Mouse (Mus musculus): ENCODE measurements around the gene Yap1. TPM values are rescaled to one million over a fixed set of nuclear protein-coding genes. Genes with fewer than 3 reads are reported as not detected.

The Yap1 gene
- total RNA-seq (2021), result 10 to 100 TPM; 14.2 to 17.3 TPM

GRCm38 (mm10) chr9:8004370-8004991 lies at the start of gene Yap1:
Gene Yap1 (minus strand): TSS chr9:8004596.
- DNase-seq (ENCODE audit: extremely low spot score in 1 of 2, low spot score in 1 of 2), result peak; percentile 66 to 72

GRCm38 (mm10) chr9:8043044-8043387 lies 38.6 kb upstream of the Yap1 start:
- DNase-seq (ENCODE audit: extremely low spot score in 1 of 2, low spot score in 1 of 2), result no peak

GRCm38 (mm10) chr9:8042338-8043043 lies 38.1 kb upstream of the Yap1 start, which contains the start of gene Cfap300:
Gene Cfap300 (minus strand): TSS chr9:8042823.
- peak; percentile 93 to 96 for DNase-seq (ENCODE audit: extremely low spot score in 1 of 2, low spot score in 1 of 2)

- DNase-seq (ENCODE audit: extremely low spot score in 1 of 2, low spot score in 1 of 2), result no peak
Observed at GRCm38 (mm10) chr9:8035546-8035945, 31.1 kb upstream of the Yap1 start.

GRCm38 (mm10) chr9:8035091-8035490 lies 30.7 kb upstream of the Yap1 start:
- DNase-seq (ENCODE audit: extremely low spot score in 1 of 2, low spot score in 1 of 2), result no peak

GRCm38 (mm10) chr9:8034143-8034542 lies 29.7 kb upstream of the Yap1 start:
- DNase-seq (ENCODE audit: extremely low spot score in 1 of 2, low spot score in 1 of 2), result no peak

GRCm38 (mm10) chr9:8032847-8033246 lies 28.5 kb upstream of the Yap1 start:
- no peak for DNase-seq (ENCODE audit: extremely low spot score in 1 of 2, low spot score in 1 of 2)

GRCm38 (mm10) chr9:8018609-8019008 lies 14.2 kb upstream of the Yap1 start:
- no peak for DNase-seq (ENCODE audit: extremely low spot score in 1 of 2, low spot score in 1 of 2)

GRCm38 (mm10) chr9:8017253-8017913 lies 13.0 kb upstream of the Yap1 start:
- peak in 1 of 2 experiments; percentile 27 for DNase-seq (ENCODE audit: extremely low spot score in 1 of 2, low spot score in 1 of 2)

- DNase-seq (ENCODE audit: extremely low spot score in 1 of 2, low spot score in 1 of 2), result peak; percentile 18 to 31
Observed at GRCm38 (mm10) chr9:8003301-8004271, 810 bp downstream of the Yap1 start.

GRCm38 (mm10) chr9:8002806-8003205 lies 1.6 kb downstream of the Yap1 start:
- DNase-seq (ENCODE audit: extremely low spot score in 1 of 2, low spot score in 1 of 2), result no peak

- no peak for DNase-seq (ENCODE audit: extremely low spot score in 1 of 2, low spot score in 1 of 2)
Observed at GRCm38 (mm10) chr9:8001352-8001751, 3.0 kb downstream of the Yap1 start.

- DNase-seq (ENCODE audit: extremely low spot score in 1 of 2, low spot score in 1 of 2), result no peak
Observed at GRCm38 (mm10) chr9:7994275-7994674, 10.1 kb downstream of the Yap1 start.

- no peak for DNase-seq (ENCODE audit: extremely low spot score in 1 of 2, low spot score in 1 of 2)
Observed at GRCm38 (mm10) chr9:7992651-7993050, 11.7 kb downstream of the Yap1 start.

GRCm38 (mm10) chr9:7990897-7991296 lies 13.5 kb downstream of the Yap1 start:
- DNase-seq (ENCODE audit: extremely low spot score in 1 of 2, low spot score in 1 of 2), result no peak

- no peak for DNase-seq (ENCODE audit: extremely low spot score in 1 of 2, low spot score in 1 of 2)
Observed at GRCm38 (mm10) chr9:7987119-7987518, 17.3 kb downstream of the Yap1 start.

GRCm38 (mm10) chr9:7984287-7984686 lies 20.1 kb downstream of the Yap1 start:
- no peak for DNase-seq (ENCODE audit: extremely low spot score in 1 of 2, low spot score in 1 of 2)

- no peak for DNase-seq (ENCODE audit: extremely low spot score in 1 of 2, low spot score in 1 of 2)
Observed at GRCm38 (mm10) chr9:7983665-7984064, 20.7 kb downstream of the Yap1 start.

- DNase-seq (ENCODE audit: extremely low spot score in 1 of 2, low spot score in 1 of 2), result no peak
Observed at GRCm38 (mm10) chr9:7980162-7980561, 24.2 kb downstream of the Yap1 start.

GRCm38 (mm10) chr9:7979153-7979916 lies 25.1 kb downstream of the Yap1 start:
- no peak for DNase-seq (ENCODE audit: extremely low spot score in 1 of 2, low spot score in 1 of 2)

Measured in layer of hippocampus, postnatal 25 days (tissue).